Mouse (Mus musculus) liver, embryonic 12.5 days (tissue): ENCODE measurements around the gene Hira. TPM values are rescaled to one million over a fixed set of nuclear protein-coding genes. Genes with fewer than 3 reads are reported as not detected.
A peak's percentile ranks its signal among the peaks of the same experiment; 100 is the strongest.
"Not testable (repeated sequence)": the region's sequence is repeated elsewhere in the genome, so short reads cannot be mapped to it uniquely, and the experiment has no call there.

Experiments used
- ATAC-seq: fragments of 200-750 bp; cut with Nextera tagmentation; 2 replicates; pipeline ENCODE4 v1.8.0; 2017; ENCODE audit warnings: moderate number of reproducible peaks, mild to moderate bottlenecking, moderate library complexity
- H3K27ac ChIP-seq: fragments of 300-500 bp; sonication (generic); 2 replicates; pipeline ENCODE4 v1.5.1; 2016; ENCODE audit warnings: mild to moderate bottlenecking
- H3K27me3 ChIP-seq: fragments of 300-500 bp; sonication (generic); replicated peaks from 2 replicates; pipeline ENCODE4 v1.6.1; 2016; ENCODE audit warnings: mild to moderate bottlenecking, moderate library complexity
- H3K36me3 ChIP-seq: fragments of 300-500 bp; sonication (generic); 2 replicates; pipeline ENCODE4 v1.6.1; 2016; ENCODE audit warnings: mild to moderate bottlenecking, moderate library complexity
- H3K4me1 ChIP-seq: fragments of 300-500 bp; sonication (generic); 2 replicates; pipeline ENCODE4 v1.6.1; 2016
- H3K4me2 ChIP-seq: fragments of 300-500 bp; sonication (generic); 2 replicates; pipeline ENCODE4 v1.6.1; 2016; ENCODE audit warnings: mild to moderate bottlenecking, moderate library complexity
- H3K4me3 ChIP-seq: fragments of 300-500 bp; sonication (generic); 2 replicates; pipeline ENCODE4 v1.5.1; 2016; ENCODE audit warnings: mild to moderate bottlenecking, moderate library complexity
- H3K9ac ChIP-seq: fragments of 300-500 bp; sonication (generic); 2 replicates; pipeline ENCODE4 v1.6.1; 2016; ENCODE audit warnings: mild to moderate bottlenecking, moderate library complexity
- H3K9me3 ChIP-seq: fragments of 300-500 bp; sonication (generic); replicated peaks from 2 replicates; pipeline ENCODE4 v1.6.1; 2016; ENCODE audit warnings: mild to moderate bottlenecking, moderate library complexity
- WGBS: fragments of 180-500 bp; shearing (Covaris S2); methylation state at CpG from one replicate; pipeline ENCODE4 v1.1.7; 2016; ENCODE audit not compliant: insufficient replicate concordance; 5-methylcytosine and 5-hydroxymethylcytosine counted together
- polyA plus RNA-seq: library from polyadenylated mRNA; unstranded; fragments of >200 nt; fragmentation: Nextera tagmentation; extraction: Ambion mirVana; gene quantifications from 2 replicates; pipeline ENCODE4 v1.2.1, GENCODE M21; 2016

Gene Hira
- polyA plus RNA-seq, 1 experiment from 2014 or later: 13.6 TPM

GRCm38 (mm10) chr16:18870495-18870894 lies 6.3 kb upstream of the Hira start:
- peaks cover 48% of the 10 kb centered on the region for H3K36me3 ChIP-seq
- H3K4me1 ChIP-seq: peaks cover 26% of the 10 kb centered on the region
- 67% methylated on average over 1 of the region's 1 CpGs for WGBS
- peak overlapping the region; percentile 29 for H3K4me2 ChIP-seq
- not testable (repeated sequence) for H3K27ac ChIP-seq, H3K9me3 ChIP-seq, H3K9ac ChIP-seq, H3K27me3 ChIP-seq, H3K4me3 ChIP-seq
- ATAC-seq: peak; percentile 64; the same call in 1 of the 2 replicates

DNA sequence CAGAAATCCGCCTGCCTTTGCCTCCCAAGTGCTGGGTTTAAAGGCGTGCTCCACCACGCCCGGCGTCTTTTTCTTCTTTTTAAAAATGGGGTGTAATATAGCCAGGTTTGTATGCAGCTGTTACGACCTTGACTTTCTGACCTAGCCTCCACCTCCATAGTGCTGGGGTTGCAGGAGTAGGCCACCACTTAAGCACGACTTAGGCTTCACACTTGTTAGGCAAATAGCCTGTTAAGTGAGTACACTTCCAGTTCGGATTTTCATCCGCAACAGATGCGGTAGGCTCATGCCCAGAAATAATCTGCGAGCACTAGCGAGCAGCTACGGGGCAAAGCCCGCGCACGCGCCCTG lies 771 bp upstream of the Hira start:
- Histone ChIP-seq H3K9me3 (no peaks in the 10 kb centered on the region), H3K4me1 (peaks cover 48% of the 10 kb centered on the region), H3K27me3 (no peaks in the 10 kb centered on the region), H3K27ac (peak overlapping the region; percentile 98), H3K4me3 (peak overlapping the region; percentile 93), H3K4me2 (peak overlapping the region; percentile 96), H3K36me3 (peaks cover 57% of the 10 kb centered on the region), H3K9ac (peak overlapping the region; percentile 92)
- under 1% methylated on average over 17 of the region's 17 CpGs for WGBS
- ATAC-seq: no peak

- 1% methylated on average over 35 of the region's 43 CpGs for WGBS
These were observed 701 bp downstream of the Hira start for GRCm38 (mm10) chr16:18877386-18878090.

GRCm38 (mm10) chr16:18878091-18878720 lies 1.4 kb downstream of the Hira start:
- ATAC-seq: no peak
- WGBS: 16% methylated on average over 20 of the region's 20 CpGs
- Histone ChIP-seq H3K27ac (peak overlapping the region; percentile 98), H3K4me3 (peak overlapping the region; percentile 93), H3K4me2 (peak overlapping the region; percentile 96), H3K27me3 (no peaks in the 10 kb centered on the region), H3K4me1 (peaks cover 44% of the 10 kb centered on the region), H3K9ac (peak overlapping the region; percentile 92), H3K36me3 (peaks cover 53% of the 10 kb centered on the region), H3K9me3 (no peaks in the 10 kb centered on the region)

More at GRCm38 (mm10) chr16:18877386-18878090, 701 bp downstream of the Hira start:
- Histone ChIP-seq H3K9ac (peak overlapping the region; percentile 92), H3K4me1 (peaks cover 39% of the 10 kb centered on the region), H3K9me3 (no peaks in the 10 kb centered on the region), H3K27ac (peak overlapping the region; percentile 98), H3K27me3 (no peaks in the 10 kb centered on the region), H3K4me3 (peak overlapping the region; percentile 93), H3K4me2 (peak overlapping the region; percentile 96), H3K36me3 (peaks cover 55% of the 10 kb centered on the region)
- ATAC-seq: peak; percentile 11

- no peak overlapping the region for H3K4me3 ChIP-seq
These were observed 7.2 kb downstream of the Hira start for GRCm38 (mm10) chr16:18884044-18884443.

DNA sequence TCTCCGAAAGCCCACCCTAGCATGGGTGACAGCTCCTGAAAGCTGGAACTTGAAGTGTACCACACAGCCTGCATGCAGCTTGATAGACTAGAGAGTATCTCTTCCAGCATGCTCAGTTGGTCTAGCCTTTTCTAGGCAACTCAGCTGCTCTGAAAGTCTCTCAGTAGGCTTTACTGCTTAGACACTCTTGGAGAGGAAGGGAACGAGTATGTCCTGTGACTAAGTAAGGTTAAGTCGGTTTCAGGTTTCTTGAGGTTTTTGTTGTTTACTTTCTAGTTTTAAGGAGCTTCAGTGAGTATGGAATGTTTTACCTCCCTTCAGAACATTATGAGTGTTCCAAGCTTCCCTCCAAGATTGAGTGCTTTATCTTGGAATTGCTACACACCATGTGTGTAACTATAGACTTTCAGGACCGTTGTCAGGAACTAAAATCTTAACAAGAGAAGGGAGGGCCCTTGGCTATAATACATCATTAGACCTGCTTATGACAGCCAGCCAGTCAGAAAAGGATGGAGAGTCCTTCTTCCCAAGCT lies 17.1 kb downstream of the Hira start:
- 84% methylated on average over 4 of the region's 4 CpGs for WGBS
- H3K9ac ChIP-seq: no peak overlapping the region
- H3K36me3 ChIP-seq: peaks cover 37% of the 10 kb centered on the region

More at GRCm38 (mm10) chr16:18884044-18884443, 7.2 kb downstream of the Hira start:
- Histone ChIP-seq H3K27ac (no peak overlapping the region), H3K4me1 (peaks cover 39% of the 10 kb centered on the region), H3K9me3 (no peaks in the 10 kb centered on the region), H3K4me2 (no peak overlapping the region), H3K27me3 (no peaks in the 10 kb centered on the region), H3K36me3 (peaks cover 47% of the 10 kb centered on the region), H3K9ac (no peak overlapping the region)
- no peak for ATAC-seq

GRCm38 (mm10) chr16:18895249-18895648 lies 18.4 kb downstream of the Hira start:
- Histone ChIP-seq H3K27ac (no peak overlapping the region), H3K36me3 (peaks cover 50% of the 10 kb centered on the region), H3K4me3 (no peak overlapping the region), H3K4me1 (peaks cover 17% of the 10 kb centered on the region), H3K9me3 (no peaks in the 10 kb centered on the region), H3K4me2 (no peak overlapping the region), H3K9ac (no peak overlapping the region), H3K27me3 (no peaks in the 10 kb centered on the region)
- WGBS: 55% methylated on average over 3 of the region's 3 CpGs
- no peak for ATAC-seq

More for the DNA sequence above, 17.1 kb downstream of the Hira start:
- Histone ChIP-seq H3K27me3 (no peaks in the 10 kb centered on the region), H3K4me2 (no peak overlapping the region), H3K9me3 (no peaks in the 10 kb centered on the region), H3K4me3 (no peak overlapping the region), H3K27ac (no peak overlapping the region), H3K4me1 (peaks cover 29% of the 10 kb centered on the region)
- no peak for ATAC-seq

DNA sequence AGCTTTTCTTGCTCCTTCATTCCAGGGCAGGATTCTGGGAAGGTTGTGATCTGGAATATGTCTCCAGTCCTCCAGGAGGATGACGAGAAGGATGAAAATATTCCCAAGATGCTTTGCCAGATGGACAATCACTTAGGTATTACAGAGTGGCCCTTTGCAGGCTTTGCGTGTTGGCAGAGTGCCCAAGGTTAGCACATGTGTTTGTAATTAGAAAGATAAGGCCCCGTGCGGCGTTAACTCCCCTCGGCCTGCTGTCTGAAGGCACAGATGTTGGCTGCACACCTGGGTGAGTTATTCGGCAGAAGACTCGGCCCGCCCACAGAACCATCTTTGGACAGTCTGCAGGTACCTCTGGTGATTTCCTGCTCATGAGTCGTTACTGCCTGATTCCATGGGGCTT lies 19.6 kb downstream of the Hira start:
- no peak for ATAC-seq
- Histone ChIP-seq H3K4me2 (no peak overlapping the region), H3K9ac (no peak overlapping the region), H3K27ac (no peak overlapping the region), H3K4me3 (no peak overlapping the region), H3K4me1 (peaks cover 16% of the 10 kb centered on the region), H3K9me3 (no peaks in the 10 kb centered on the region), H3K27me3 (no peaks in the 10 kb centered on the region), H3K36me3 (peaks cover 61% of the 10 kb centered on the region)
- WGBS: 75% methylated on average over 10 of the region's 10 CpGs

- H3K9me3 ChIP-seq: no peaks in the 10 kb centered on the region
- no peak overlapping the region for H3K4me3 ChIP-seq
- H3K27ac ChIP-seq: no peak overlapping the region
- H3K36me3 ChIP-seq: peaks cover 69% of the 10 kb centered on the region
- H3K4me2 ChIP-seq: no peak overlapping the region
- WGBS: 68% methylated on average over 1 of the region's 1 CpGs
- H3K27me3 ChIP-seq: no peaks in the 10 kb centered on the region
- no peaks in the 10 kb centered on the region for H3K4me1 ChIP-seq
- H3K9ac ChIP-seq: no peak overlapping the region
- no peak for ATAC-seq
These were observed 28.8 kb downstream of the Hira start for GRCm38 (mm10) chr16:18905648-18906047.

DNA sequence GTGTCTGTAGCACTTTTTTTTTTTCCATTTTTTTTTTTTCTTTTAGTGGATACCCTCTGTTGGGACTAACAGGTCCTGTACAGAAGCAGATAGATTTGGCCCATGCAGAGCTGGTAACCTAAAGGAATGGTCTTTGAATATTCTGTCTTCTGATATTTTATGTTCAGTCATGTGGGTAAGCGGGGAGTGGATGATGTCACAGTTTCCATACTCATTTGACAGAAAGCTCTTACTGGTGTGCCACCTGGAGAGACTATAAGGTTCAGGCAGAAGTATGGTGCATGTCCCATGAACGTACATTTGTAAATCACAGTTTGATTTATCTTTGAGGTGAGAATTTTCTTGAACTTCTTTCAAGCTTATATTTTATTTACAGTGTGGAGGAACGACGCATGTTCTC lies 39.2 kb downstream of the Hira start:
- no peak for ATAC-seq

GRCm38 (mm10) chr16:18921771-18922170 lies 44.9 kb downstream of the Hira start:
- Histone ChIP-seq H3K4me2 (no peak overlapping the region), H3K9ac (no peak overlapping the region), H3K27me3 (no peaks in the 10 kb centered on the region), H3K4me3 (no peak overlapping the region), H3K27ac (no peak overlapping the region), H3K36me3 (peaks cover 97% of the 10 kb centered on the region), H3K4me1 (no peaks in the 10 kb centered on the region), H3K9me3 (no peaks in the 10 kb centered on the region)
- no peak for ATAC-seq
- WGBS: 92% methylated on average over 2 of the region's 2 CpGs

More for the DNA sequence above, 39.2 kb downstream of the Hira start:
- Histone ChIP-seq H3K9ac (no peak overlapping the region), H3K36me3 (peaks cover 86% of the 10 kb centered on the region), H3K4me1 (no peaks in the 10 kb centered on the region), H3K27me3 (no peaks in the 10 kb centered on the region), H3K9me3 (no peaks in the 10 kb centered on the region), H3K4me3 (no peak overlapping the region), H3K27ac (no peak overlapping the region), H3K4me2 (no peak overlapping the region)
- WGBS: 85% methylated on average over 4 of the region's 4 CpGs

- Histone ChIP-seq H3K9me3 (no peaks in the 10 kb centered on the region), H3K4me3 (no peak overlapping the region), H3K9ac (no peak overlapping the region), H3K27me3 (no peaks in the 10 kb centered on the region), H3K36me3 (peaks cover 83% of the 10 kb centered on the region), H3K4me2 (no peak overlapping the region), H3K4me1 (no peaks in the 10 kb centered on the region), H3K27ac (no peak overlapping the region)
- ATAC-seq: no peak
- WGBS: 95% methylated on average over 1 of the region's 1 CpGs
These were observed 51.1 kb downstream of the Hira start for GRCm38 (mm10) chr16:18927963-18928362.
